ENCODE assay signal across 8 mouse cellular contexts in the genomic region with DNA sequence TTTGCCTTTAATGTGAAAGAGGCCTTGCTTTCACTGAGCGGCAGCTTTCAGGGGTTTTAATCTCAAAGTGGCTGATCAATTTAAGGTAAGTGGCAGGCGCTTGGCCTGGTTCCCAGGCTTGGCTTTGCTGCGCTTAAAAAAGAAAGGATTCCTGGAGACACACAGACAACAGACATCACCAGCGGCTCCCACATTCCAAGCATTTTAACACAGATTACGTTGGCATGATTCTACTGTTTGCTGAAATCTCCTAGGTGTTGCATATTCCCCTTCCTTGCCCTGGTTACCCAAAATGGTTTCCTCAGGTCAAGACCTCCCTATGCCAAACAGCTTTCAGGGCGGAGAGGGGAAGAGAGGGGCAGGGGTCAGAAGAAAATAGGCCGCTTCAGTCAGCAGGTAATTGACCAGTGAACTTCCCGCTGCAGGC. TPM values are rescaled to one million over a fixed set of nuclear protein-coding genes. Genes with fewer than 3 reads are reported as not detected.
DNase-seq lines count a peak whose midpoint lies in the region; ATAC-seq lines count a peak whose summit lies in the region.
"Not testable (repeated sequence)": the region's sequence is repeated elsewhere in the genome, so short reads cannot be mapped to it uniquely, and the experiment has no call there.

No protein-coding gene starts in this region.

- peak; percentile 23; the same call in 1 of the 2 replicates for ATAC-seq in neural tube, embryonic 11.5 days (ENCODE audit: insufficient read depth, low FRiP score, low TSS enrichment)

- peak; percentile 39 for DNase-seq in R1 (ENCODE audit: low read depth, low spot score)
- DNase-seq in embryo, embryonic 11 days: peak; percentile 18
- peak; percentile 6 to 31 for DNase-seq in frontal cortex, postnatal 36 days (ENCODE audit: low spot score in 2 of 2)
- DNase-seq in heart, postnatal 10 days: peak; percentile 62 to 65
- peak; percentile 6 for DNase-seq in kidney, adult 9 months
- peak; percentile 13 for DNase-seq in lung, postnatal 10 days
- peak; percentile 24 for DNase-seq in neural tube, embryonic 11.5 days (ENCODE audit: low spot score)
- DNase-seq in right cerebral cortex, postnatal 4 days: peak; percentile 20

- not testable (repeated sequence) for H3K36me3 ChIP-seq in neural tube, embryonic 11.5 days (ENCODE audit: control insufficient read depth, insufficient read depth, low read length)

- not testable (repeated sequence) for H3K27ac ChIP-seq in neural tube, embryonic 11.5 days (ENCODE audit: low read depth, low read length)

- H3K4me3 ChIP-seq in neural tube, embryonic 11.5 days (ENCODE audit: low read depth, low read length): not testable (repeated sequence)

- H3K4me2 ChIP-seq in neural tube, embryonic 11.5 days (ENCODE audit: low read depth): not testable (repeated sequence)

- not testable (repeated sequence) for H3K27me3 ChIP-seq in neural tube, embryonic 11.5 days (ENCODE audit: control insufficient read depth, insufficient read depth, low read length)

- WGBS in neural tube, embryonic 11.5 days: 27% methylated on average over 8 of the region's 8 CpGs

- intact Hi-C loops in heart, postnatal 10 days (cut with DNase I): not testable (repeated sequence)

- not testable (repeated sequence) for H3K9ac ChIP-seq in neural tube, embryonic 11.5 days (ENCODE audit: low read length)

- H3K9me3 ChIP-seq in neural tube, embryonic 11.5 days (ENCODE audit: control insufficient read depth, low read length): not testable (repeated sequence)

- H3K4me1 ChIP-seq in neural tube, embryonic 11.5 days (ENCODE audit: control insufficient read depth, insufficient read depth, low read length): not testable (repeated sequence)

RNA-seq across cellular contexts. Expression of gene Cdk6, which starts 51.3 kb away (rescaled TPM):
- total RNA-seq in heart, postnatal 10 days (2021): 10 to 100 TPM; 41.9 to 48.2 TPM
- 12.2 and 14.1 TPM in 2 replicates for polyA plus RNA-seq in neural tube, embryonic 11.5 days (2014; fragmentation: Nextera tagmentation; extraction: Ambion mirVana)

Comparison
In these comparisons a context has a peak if more than half of its experiments do, and no peak if none do; other contexts are left out.
1. DNase-seq: peak in every context shown above with its lines; median percentile 64 in heart, postnatal 10 days; 39 in R1; 24 in neural tube, embryonic 11.5 days; 20 in right cerebral cortex, postnatal 4 days; 18 in frontal cortex, postnatal 36 days; 18 in embryo, embryonic 11 days; 13 in lung, postnatal 10 days; 6 in kidney, adult 9 months.